Mouse (Mus musculus) heart, postnatal 14 days (tissue): ENCODE results near the gene 4933405L10Rik. TPM values are rescaled to one million over a fixed set of nuclear protein-coding genes. Genes with fewer than 3 reads are reported as not detected.

Experiments
- DNase-seq, 2 experiments: peaks; one replicate each; pipeline ENCODE4 v3.0.0; 2021 to 2022
- intact Hi-C: fragments of 180-260 bp; cut with DNase I; formaldehyde crosslinking; loops from one replicate; pipeline ENCODE4 v1.15.1; 2025
- total RNA-seq, 2 experiments: library from RNA; stranded (reverse); gene quantifications; 2 replicates each; pipeline ENCODE4 v1.2.3; 2021

The 4933405L10Rik gene
- total RNA-seq, 2 experiments from 2014 or later: not detected

- intact Hi-C loops: no loop called here
- no peak for DNase-seq
These were observed 31.8 kb downstream of the 4933405L10Rik start for GRCm38 (mm10) chr8:105739216-105739615.

DNA sequence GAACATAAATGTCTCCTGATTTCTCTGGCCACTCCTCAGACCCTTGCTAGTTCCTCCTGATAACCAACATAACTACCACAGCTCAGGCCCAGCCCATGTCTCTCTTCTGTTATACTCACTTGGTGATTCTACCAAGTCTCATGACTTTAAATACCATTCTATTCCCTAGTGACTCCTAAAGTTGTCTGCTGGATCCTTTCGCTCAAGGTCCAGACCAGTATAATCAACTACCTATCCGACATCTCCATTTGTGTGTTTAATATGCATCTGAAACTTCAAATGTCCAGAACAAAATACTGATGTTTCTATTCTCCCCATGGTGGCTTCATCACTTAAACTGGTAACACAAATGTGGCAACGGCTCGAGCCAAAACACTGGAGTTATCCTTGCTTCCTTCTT lies 35.8 kb downstream of the 4933405L10Rik start:
- no peak for DNase-seq
- intact Hi-C loops: no loop called here

DNA sequence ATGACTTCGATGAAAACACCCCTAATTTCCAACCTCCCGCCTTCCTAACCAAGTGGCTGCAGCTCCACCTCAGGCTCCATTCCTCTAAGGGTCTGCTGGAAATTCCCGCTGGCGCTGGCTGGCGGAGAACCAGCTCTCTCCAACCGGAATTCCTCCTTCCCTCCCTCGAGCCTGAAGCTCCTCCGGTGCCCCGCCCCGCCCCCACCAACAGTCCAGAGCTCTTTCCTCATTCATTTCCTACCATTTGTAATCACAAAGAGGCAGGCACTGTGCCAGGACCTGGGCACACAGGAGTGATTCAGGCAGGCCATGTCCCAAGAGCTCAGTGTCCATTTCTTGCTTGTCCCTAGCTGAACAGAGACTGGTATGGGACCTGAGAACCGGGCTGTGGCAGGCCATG lies 43.2 kb downstream of the 4933405L10Rik start:
- DNase-seq: peak; percentile 59 to 77
- intact Hi-C loops: no loop called here

- DNase-seq: no peak
- intact Hi-C loops: no loop called here
These were observed 46.5 kb downstream of the 4933405L10Rik start for GRCm38 (mm10) chr8:105753916-105754315.

DNA sequence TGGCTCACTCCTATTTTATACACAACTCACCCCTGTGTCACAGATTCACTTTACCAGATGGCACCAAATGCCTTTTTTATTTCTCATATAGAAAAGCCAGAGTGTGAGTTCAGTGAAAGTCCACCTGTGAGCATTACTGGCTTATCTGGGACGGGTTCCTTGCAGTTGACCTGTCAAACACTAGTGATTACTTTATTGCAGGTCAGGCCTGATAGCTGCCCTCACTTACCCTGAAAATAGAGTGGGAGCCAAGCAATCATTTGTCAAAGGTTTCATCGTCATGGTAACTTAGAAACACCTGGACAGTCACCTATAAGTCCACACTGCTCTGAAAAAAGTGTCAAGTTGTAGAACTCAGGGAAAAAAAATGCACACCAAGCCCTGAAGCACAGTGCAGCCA lies 47.2 kb downstream of the 4933405L10Rik start:
- DNase-seq: no peak
- intact Hi-C loops: loop anchor here (5.0 kb wide), 1 partner anchor 42 kb away; no protein-coding TSS in a partner anchor

DNA sequence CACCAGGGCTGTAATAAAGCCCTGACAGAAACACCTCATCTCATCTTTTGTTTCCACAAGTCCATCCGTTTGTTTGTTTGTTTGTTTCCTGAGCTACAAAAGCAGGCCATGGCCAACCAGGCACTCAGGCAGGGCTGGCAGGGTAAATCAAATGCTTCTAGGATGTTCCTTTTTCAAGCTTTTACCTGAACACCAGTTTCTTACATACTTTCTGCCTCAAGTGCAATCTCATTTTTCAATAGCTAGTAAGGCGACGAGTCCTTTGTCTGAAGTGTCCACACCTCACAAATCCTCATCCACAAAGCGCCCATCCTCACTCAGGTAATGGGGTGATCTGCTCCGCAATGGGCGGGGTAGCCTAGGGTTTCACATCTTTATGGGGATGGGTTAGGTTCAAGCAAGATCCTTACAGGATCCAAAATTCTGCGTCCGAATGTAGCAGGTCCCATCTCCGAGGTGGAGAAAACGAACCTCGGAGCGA lies 50.4 kb downstream of the 4933405L10Rik start:
- DNase-seq: no peak
- intact Hi-C loops: loop anchor here (5.0 kb wide), 1 partner anchor 46 kb away; no protein-coding TSS in a partner anchor

DNA sequence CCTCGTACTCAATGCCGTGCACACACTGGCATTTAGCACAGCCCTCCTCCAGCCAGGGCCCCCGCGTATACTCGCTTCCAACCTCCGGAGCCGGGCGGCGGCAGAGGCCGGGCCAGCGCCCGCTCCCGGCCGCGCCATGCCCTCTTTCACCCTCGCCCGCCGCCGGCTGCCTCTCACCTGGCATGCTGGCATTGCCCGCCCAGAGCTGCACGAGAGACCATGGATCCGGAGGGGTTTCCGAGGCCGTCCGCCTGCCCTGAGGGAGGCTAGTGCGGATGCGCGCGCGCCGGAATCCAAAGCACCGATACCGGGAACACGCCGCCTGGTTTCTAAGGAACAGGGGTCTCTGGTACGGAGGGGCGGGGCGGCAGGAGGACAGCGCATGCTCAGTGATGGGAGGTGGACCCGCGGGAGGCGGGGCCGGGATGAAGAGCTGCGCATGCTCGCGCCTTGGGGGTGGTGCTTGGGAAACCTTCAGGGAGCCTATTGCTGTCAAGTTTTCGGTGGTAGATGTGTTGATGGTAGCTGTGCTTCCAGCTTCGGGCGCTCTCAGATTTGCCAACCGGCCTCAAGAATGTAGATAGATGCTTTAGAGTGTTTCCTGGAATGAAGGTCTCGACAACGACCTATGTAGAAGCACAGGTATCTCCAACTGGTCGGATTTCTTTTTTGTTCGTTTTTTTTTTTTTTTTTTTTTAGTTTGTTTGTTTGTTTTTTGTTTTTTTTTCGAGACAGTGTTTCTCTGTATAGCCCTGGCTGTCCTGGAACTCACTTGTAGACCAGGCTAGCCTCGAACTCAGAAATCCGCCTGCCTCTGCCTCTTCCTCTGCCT lies 51.0 kb downstream of the 4933405L10Rik start, which contains the start of gene Gfod2:
Gene Gfod2 (minus strand): TSS at position 388 of the 832 bp plus-strand sequence.
- intact Hi-C loops: loop anchor here (5.0 kb wide), 1 partner anchor 46 kb away; no protein-coding TSS in a partner anchor
- DNase-seq: peak; percentile 99

Other genes starting within 250 kb of the 4933405L10Rik start
- gene Tppp3, start 236.1 kb upstream of the 4933405L10Rik start, total RNA-seq: 10 to 100 TPM; 47.7 to 50.1 TPM
- gene Zdhhc1, start 210.8 kb upstream of the 4933405L10Rik start, total RNA-seq: 10 to 100 TPM; 14.9 to 16.3 TPM
- gene Hsd11b2, start 188.9 kb upstream of the 4933405L10Rik start, total RNA-seq: 1 to 10 TPM in 1 of 2 experiments, under 1 TPM in 1; 0.53 to 1.0 TPM
- 10 to 100 TPM; 57.2 to 57.8 TPM for gene Atp6v0d1, start 141.6 kb upstream of the 4933405L10Rik start, total RNA-seq
- 10 to 100 TPM; 46.0 to 49.0 TPM for gene Ripor1, start 102.4 kb upstream of the 4933405L10Rik start, total RNA-seq
- 10 to 100 TPM; 43.8 to 44.6 TPM for gene Ctcf, start 71.1 kb upstream of the 4933405L10Rik start, total RNA-seq
- not detected for gene Agrp, start 70.3 kb upstream of the 4933405L10Rik start, total RNA-seq
- gene Carmil2, start 21.4 kb upstream of the 4933405L10Rik start, total RNA-seq: 1 to 10 TPM in 1 of 2 experiments, under 1 TPM in 1; 0.69 to 5.7 TPM
- 10 to 100 TPM; 13.8 to 16.9 TPM for gene Acd, start 6.6 kb upstream of the 4933405L10Rik start, total RNA-seq
- 1 to 10 TPM; 7.8 to 9.1 TPM for gene Pard6a, start 6.5 kb upstream of the 4933405L10Rik start, total RNA-seq
- gene Enkd1, start 555 bp downstream of the 4933405L10Rik start, total RNA-seq: 1 to 10 TPM; 2.4 to 2.5 TPM
- gene Gfod2, start 51.0 kb downstream of the 4933405L10Rik start, total RNA-seq: 1 to 10 TPM; 3.6 to 3.7 TPM
- gene Ranbp10, start 119.7 kb downstream of the 4933405L10Rik start, total RNA-seq: 10 to 100 TPM; 23.1 to 24.7 TPM
- under 1 TPM in 1 of 2 experiments, not detected in 1; 0.38 TPM for gene Tsnaxip1, start 120.1 kb downstream of the 4933405L10Rik start, total RNA-seq
- gene Cenpt, start 145.6 kb downstream of the 4933405L10Rik start, total RNA-seq: 1 to 10 TPM; 3.2 to 4.2 TPM
- 10 to 100 TPM; 27.5 to 29.1 TPM for gene Thap11, start 147.5 kb downstream of the 4933405L10Rik start, total RNA-seq
- 10 to 100 TPM; 27.2 to 34.3 TPM for gene Nutf2, start 152.9 kb downstream of the 4933405L10Rik start, total RNA-seq
- 10 to 100 TPM; 26.8 to 28.4 TPM for gene Edc4, start 173.2 kb downstream of the 4933405L10Rik start, total RNA-seq
- under 1 TPM in 1 of 2 experiments, not detected in 1; 0.54 TPM for gene Nrn1l, start 185.9 kb downstream of the 4933405L10Rik start, total RNA-seq
- gene Pskh1, start 192.8 kb downstream of the 4933405L10Rik start, total RNA-seq: 10 to 100 TPM; 16.9 to 17.6 TPM
- gene Ctrl, start 226.2 kb downstream of the 4933405L10Rik start, total RNA-seq: under 1 TPM; 0.46 to 0.55 TPM
- 10 to 100 TPM; 57.6 to 66.5 TPM for gene Psmb10, start 230.8 kb downstream of the 4933405L10Rik start, total RNA-seq
- gene Lcat, start 235.7 kb downstream of the 4933405L10Rik start, total RNA-seq: 1 to 10 TPM; 1.0 to 1.3 TPM